Mouse (Mus musculus) myocyte (in vitro differentiated cells): ENCODE results near the gene Fbxo21. TPM values are rescaled to one million over a fixed set of nuclear protein-coding genes. Genes with fewer than 3 reads are reported as not detected.

Experiments
- H3K27me3 ChIP-seq: one replicate; pipeline ENCODE4 v1.6.1; 2011; ENCODE audit not compliant: control insufficient read depth, insufficient read depth, insufficient read length
- H3K36me3 ChIP-seq: one replicate; pipeline ENCODE4 v1.6.1; 2011; ENCODE audit not compliant: control insufficient read depth, insufficient read depth
- H3K4me2 ChIP-seq: one replicate; pipeline ENCODE4 v1.6.1; 2011; ENCODE audit warnings: low read depth, control low read depth
- H3K4me3 ChIP-seq: one replicate; pipeline ENCODE4 v1.5.1; 2011; ENCODE audit warnings: mild to moderate bottlenecking, control low read depth, moderate library complexity
- H3K79me2 ChIP-seq: one replicate; pipeline ENCODE4 v1.6.1; 2011; ENCODE audit not compliant: control insufficient read depth, insufficient read depth
- H3ac ChIP-seq: one replicate; pipeline ENCODE4 v1.6.1; 2011; ENCODE audit not compliant: control insufficient read depth, insufficient read length
- CEBPB ChIP-seq: IDR thresholded peaks from 2 replicates; pipeline ENCODE4 v1.6.1; 2011; ENCODE audit warnings: mild to moderate bottlenecking, moderate library complexity; ENCODE audit not compliant: poor library complexity, insufficient read depth, severe bottlenecking
- E2F4 ChIP-seq: IDR thresholded peaks from one replicate; pipeline ENCODE4 v1.6.1; 2011; ENCODE audit warnings: mild to moderate bottlenecking, control low read depth, moderate library complexity; ENCODE audit not compliant: insufficient read depth
- MAX ChIP-seq: IDR thresholded peaks from one replicate; pipeline ENCODE4 v1.6.1; 2011; ENCODE audit warnings: low read depth, mild to moderate bottlenecking, control low read depth
- MYOD1 ChIP-seq, 3 experiments: IDR thresholded peaks; one replicate each; pipeline ENCODE4 v1.6.1; 2011; ENCODE audit warnings: control low read depth in 2 of 3, low read depth in 2 of 3, mild to moderate bottlenecking in 2 of 3, moderate library complexity in 1 of 3; ENCODE audit not compliant: insufficient read length in 2 of 3, control insufficient read depth in 1 of 3
- MYOG ChIP-seq, 3 experiments: IDR thresholded peaks; one replicate each; pipeline ENCODE4 v1.6.1; 2011; ENCODE audit warnings: control low read depth in 2 of 3, low read depth in 2 of 3, mild to moderate bottlenecking in 2 of 3; ENCODE audit not compliant: insufficient read length in 2 of 3, control insufficient read depth in 1 of 3, insufficient read depth in 1 of 3
- POLR2A ChIP-seq: IDR thresholded peaks from one replicate; pipeline ENCODE4 v1.6.1; 2011; ENCODE audit warnings: low read depth, mild to moderate bottlenecking, control low read depth, moderate library complexity; ENCODE audit not compliant: insufficient read length
- POLR2AphosphoS2 ChIP-seq: IDR thresholded peaks from one replicate; pipeline ENCODE4 v1.6.1; 2011; ENCODE audit warnings: low read depth, control low read depth; ENCODE audit not compliant: insufficient read length
- REST ChIP-seq: IDR thresholded peaks from one replicate; pipeline ENCODE4 v1.6.1; 2011; ENCODE audit warnings: mild to moderate bottlenecking, control low read depth, moderate library complexity; ENCODE audit not compliant: insufficient read depth, insufficient read length
- SRF ChIP-seq: IDR thresholded peaks from one replicate; pipeline ENCODE4 v1.6.1; 2011; ENCODE audit warnings: low read depth; ENCODE audit not compliant: control insufficient read depth, insufficient read length
- TCF12 ChIP-seq: IDR thresholded peaks from one replicate; pipeline ENCODE4 v1.6.1; 2011; ENCODE audit warnings: mild to moderate bottlenecking, control low read depth; ENCODE audit not compliant: poor library complexity, insufficient read depth, severe bottlenecking
- TCF3 ChIP-seq: IDR thresholded peaks from one replicate; pipeline ENCODE4 v1.6.1; 2011; ENCODE audit warnings: low read depth, control low read depth; ENCODE audit not compliant: insufficient read length
- USF1 ChIP-seq: IDR thresholded peaks from one replicate; pipeline ENCODE4 v1.6.1; 2011; ENCODE audit warnings: low read depth, mild to moderate bottlenecking, control low read depth, moderate library complexity
- polyA plus RNA-seq: library from polyadenylated mRNA; unstranded; fragments of >200 nt; fragmentation: generic; extraction: Trizol; gene quantifications from one replicate; pipeline ENCODE4 v1.2.1, GENCODE M21; 2012; ENCODE audit warnings: missing spikeins

Gene Fbxo21
- 9.9 TPM for polyA plus RNA-seq

GRCm38 (mm10) chr5:117976657-117977500, at the start of gene Fbxo21:
Gene Fbxo21 (plus strand): TSS chr5:117976730.
- H3K27me3 ChIP-seq, result no peaks in the 10 kb centered on the region
- H3K36me3 ChIP-seq, result peaks cover 3% of the 10 kb centered on the region
- H3K4me3 ChIP-seq, result peak within 1 kb of the TSS; percentile 18
- H3K4me2 ChIP-seq, result peak within 1 kb of the TSS; percentile 70
- no peaks in the 10 kb centered on the region for H3K79me2 ChIP-seq
- TF ChIP-seq REST (no peak), SRF (no peak), MYOG (IDR thresholded peaks at IDR 0.05; ENCODE audit: control insufficient read depth in 1 of 3, insufficient read depth in 1 of 3, insufficient read length in 2 of 3, low read depth in 2 of 3) (peak in 1 of 3 experiments; percentile 29), E2F4 (no peak), MYOD1 (IDR thresholded peaks at IDR 0.05; ENCODE audit: control insufficient read depth in 1 of 3, insufficient read length in 2 of 3, low read depth in 2 of 3) (peak in 1 of 3 experiments; percentile 48), POLR2A (peak; percentile 77), POLR2AphosphoS2 (peak; percentile 34), TCF3 (no peak), TCF12 (no peak)
- peak within 1 kb of the TSS; percentile 24 for H3ac ChIP-seq

DNA sequence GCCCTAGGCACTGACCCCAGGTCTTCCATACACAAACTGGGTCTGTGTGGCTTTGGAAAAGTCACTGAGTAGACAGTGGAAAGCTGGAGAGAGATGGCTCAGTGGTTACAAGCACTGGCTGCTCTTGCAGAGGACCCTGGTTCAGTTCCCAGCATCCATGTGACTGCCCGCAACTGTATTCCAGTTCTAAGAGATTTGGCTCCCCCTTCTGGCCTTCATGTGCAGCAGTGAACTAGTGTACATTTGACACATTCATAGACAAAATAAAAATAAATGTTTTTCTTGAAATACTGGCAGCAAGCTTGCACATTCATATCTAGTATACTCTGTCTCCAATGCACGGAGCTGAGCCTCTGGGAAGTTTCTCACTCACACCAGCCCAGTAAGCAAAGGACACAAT, 48.0 kb upstream of the Fbxo21 start:
- TF ChIP-seq MYOD1 (IDR thresholded peaks at IDR 0.05; ENCODE audit: control insufficient read depth in 1 of 3, insufficient read length in 2 of 3, low read depth in 2 of 3) (no peak), POLR2A (no peak), SRF (no peak), MAX (no peak)
- Histone ChIP-seq H3K27me3 (peaks cover 31% of the 10 kb centered on the region), H3K4me3 (no peak overlapping the region), H3K36me3 (no peaks in the 10 kb centered on the region), H3K79me2 (no peaks in the 10 kb centered on the region), H3K4me2 (no peak overlapping the region), H3ac (no peak overlapping the region)

- Histone ChIP-seq H3K36me3 (no peaks in the 10 kb centered on the region), H3K4me2 (no peak overlapping the region), H3ac (no peak overlapping the region), H3K79me2 (no peaks in the 10 kb centered on the region), H3K4me3 (no peak overlapping the region), H3K27me3 (peaks cover 34% of the 10 kb centered on the region)
- TF ChIP-seq SRF (no peak), REST (no peak), E2F4 (no peak), CEBPB (no peak), POLR2A (no peak), TCF3 (no peak), MAX (no peak), MYOD1 (IDR thresholded peaks at IDR 0.05; ENCODE audit: control insufficient read depth in 1 of 3, insufficient read length in 2 of 3, low read depth in 2 of 3) (no peak), TCF12 (no peak), POLR2AphosphoS2 (no peak), MYOG (IDR thresholded peaks at IDR 0.05; ENCODE audit: control insufficient read depth in 1 of 3, insufficient read depth in 1 of 3, insufficient read length in 2 of 3, low read depth in 2 of 3) (no peak), USF1 (no peak)
These were observed 44.3 kb upstream of the Fbxo21 start for GRCm38 (mm10) chr5:117932222-117932621.

GRCm38 (mm10) chr5:117932862-117933261, 43.7 kb upstream of the Fbxo21 start:
- no peaks in the 10 kb centered on the region for H3K79me2 ChIP-seq
- H3K4me3 ChIP-seq, result no peak overlapping the region
- H3K27me3 ChIP-seq, result peaks cover 34% of the 10 kb centered on the region
- no peak overlapping the region for H3K4me2 ChIP-seq
- no peak overlapping the region for H3ac ChIP-seq
- H3K36me3 ChIP-seq, result no peaks in the 10 kb centered on the region
- no peak for TF ChIP-seq SRF
- no peak for TF ChIP-seq TCF3
- TF ChIP-seq POLR2A, result no peak

DNA sequence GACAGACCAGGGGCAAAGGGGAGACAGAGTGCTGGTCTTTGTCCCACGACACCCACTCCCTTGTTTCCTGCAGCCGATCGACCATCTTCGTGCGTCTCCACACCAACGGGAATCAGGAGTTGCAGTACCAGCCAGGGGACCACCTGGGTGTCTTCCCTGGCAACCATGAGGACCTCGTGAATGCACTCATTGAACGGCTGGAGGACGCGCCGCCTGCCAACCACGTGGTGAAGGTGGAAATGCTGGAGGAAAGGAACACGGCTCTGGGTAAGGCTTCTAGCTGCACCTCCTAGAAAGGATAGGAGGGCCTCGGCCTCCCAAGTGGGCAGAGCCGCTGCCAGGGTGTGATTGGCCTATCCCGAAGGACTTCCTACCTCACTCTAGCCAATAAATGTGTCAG, 40.2 kb upstream of the Fbxo21 start:
- TF ChIP-seq POLR2A, result no peak
- H3K4me2 ChIP-seq, result no peak overlapping the region
- H3K27me3 ChIP-seq, result peaks cover 29% of the 10 kb centered on the region
- H3K36me3 ChIP-seq, result no peaks in the 10 kb centered on the region
- no peak overlapping the region for H3ac ChIP-seq
- no peak overlapping the region for H3K4me3 ChIP-seq
- H3K79me2 ChIP-seq, result no peaks in the 10 kb centered on the region
